Mouse (Mus musculus): ENCODE measurements at regions not wholly inside any gene's neighbourhood (a gene's known extent, or its start where the extent isn't known, plus 50 kb on each side); places are given as distances from the start of the nearest gene placed in this dataset.

DNA sequence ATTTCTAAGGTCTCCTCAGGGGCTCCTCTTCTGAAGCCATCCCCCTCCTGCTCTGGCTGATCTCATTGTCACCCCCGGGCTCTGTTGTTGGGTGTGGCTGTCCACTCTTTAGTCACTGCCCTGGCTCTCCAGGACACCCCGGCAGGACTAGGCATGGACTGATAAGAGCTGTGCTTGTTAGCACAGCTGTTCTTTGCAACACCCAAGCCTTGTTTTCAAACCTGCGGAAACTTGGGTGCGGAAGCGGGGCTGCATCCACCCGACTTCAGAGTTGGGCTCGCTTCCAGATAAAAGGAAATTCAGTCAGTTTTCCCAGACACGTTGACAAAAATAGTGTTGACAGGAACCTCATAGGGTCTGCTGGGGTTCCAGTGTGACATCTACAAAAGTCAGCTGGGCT is 53.6 kb upstream of the Podxl start:
- Histone ChIP-seq H3K4me3 (replicated peaks) (no peak overlapping the region), H3K9ac (replicated peaks) (no peak overlapping the region), H3K36me3 (no peaks in the 10 kb centered on the region), H3K27me3 (no peaks in the 10 kb centered on the region), H3K9me3 (no peaks in the 10 kb centered on the region), H3K4me2 (replicated peaks) (no peak overlapping the region), H3K4me1 (replicated peaks) (no peaks in the 10 kb centered on the region), H3K27ac (no peak overlapping the region)
- no peak for ATAC-seq
- 84% methylated on average over 8 of the region's 8 CpGs for whole genome bisulfite sequencing

GRCm38 (mm10) chr6:31615426-31615970 is 51.7 kb upstream of the Podxl start:
- H3K9me3 ChIP-seq: no peaks in the 10 kb centered on the region
- ATAC-seq: no peak
- WGBS: 76% methylated on average over 4 of the region's 4 CpGs
- H3K27me3 ChIP-seq: no peaks in the 10 kb centered on the region
- no peaks in the 10 kb centered on the region for H3K4me1 ChIP-seq (replicated peaks)
- H3K4me3 ChIP-seq (replicated peaks): no peak overlapping the region
- no peaks in the 10 kb centered on the region for H3K36me3 ChIP-seq
- H3K9ac ChIP-seq (replicated peaks): no peak overlapping the region
- no peak overlapping the region for H3K27ac ChIP-seq
- no peak overlapping the region for H3K4me2 ChIP-seq (replicated peaks)

DNA sequence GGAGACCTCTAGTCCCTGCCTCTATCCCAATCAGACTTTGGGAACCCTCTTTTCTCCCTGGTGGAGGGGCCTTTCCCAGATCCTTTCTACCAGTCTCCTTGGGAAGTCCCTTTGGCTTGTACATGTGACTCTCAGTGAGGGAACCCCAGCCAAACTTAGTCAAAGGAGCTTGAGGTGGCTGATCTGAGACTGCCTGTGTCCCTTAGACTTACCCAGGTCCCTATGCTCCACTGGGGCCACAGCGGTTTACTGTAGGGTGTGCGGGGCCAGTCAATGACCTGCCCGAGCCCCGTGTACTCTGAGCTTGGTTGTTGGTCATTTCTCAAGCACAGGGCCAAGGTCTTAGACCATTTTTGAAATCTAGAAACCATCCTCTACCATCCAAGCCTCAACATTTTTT is 50.8 kb upstream of the Podxl start:
- ATAC-seq: no peak
- Histone ChIP-seq H3K27me3 (no peaks in the 10 kb centered on the region), H3K4me3 (replicated peaks) (no peak overlapping the region), H3K9ac (replicated peaks) (no peak overlapping the region), H3K4me2 (replicated peaks) (no peak overlapping the region), H3K36me3 (no peaks in the 10 kb centered on the region), H3K9me3 (no peaks in the 10 kb centered on the region), H3K4me1 (replicated peaks) (no peaks in the 10 kb centered on the region), H3K27ac (no peak overlapping the region)
- 99% methylated on average over 4 of the region's 4 CpGs for WGBS

DNA sequence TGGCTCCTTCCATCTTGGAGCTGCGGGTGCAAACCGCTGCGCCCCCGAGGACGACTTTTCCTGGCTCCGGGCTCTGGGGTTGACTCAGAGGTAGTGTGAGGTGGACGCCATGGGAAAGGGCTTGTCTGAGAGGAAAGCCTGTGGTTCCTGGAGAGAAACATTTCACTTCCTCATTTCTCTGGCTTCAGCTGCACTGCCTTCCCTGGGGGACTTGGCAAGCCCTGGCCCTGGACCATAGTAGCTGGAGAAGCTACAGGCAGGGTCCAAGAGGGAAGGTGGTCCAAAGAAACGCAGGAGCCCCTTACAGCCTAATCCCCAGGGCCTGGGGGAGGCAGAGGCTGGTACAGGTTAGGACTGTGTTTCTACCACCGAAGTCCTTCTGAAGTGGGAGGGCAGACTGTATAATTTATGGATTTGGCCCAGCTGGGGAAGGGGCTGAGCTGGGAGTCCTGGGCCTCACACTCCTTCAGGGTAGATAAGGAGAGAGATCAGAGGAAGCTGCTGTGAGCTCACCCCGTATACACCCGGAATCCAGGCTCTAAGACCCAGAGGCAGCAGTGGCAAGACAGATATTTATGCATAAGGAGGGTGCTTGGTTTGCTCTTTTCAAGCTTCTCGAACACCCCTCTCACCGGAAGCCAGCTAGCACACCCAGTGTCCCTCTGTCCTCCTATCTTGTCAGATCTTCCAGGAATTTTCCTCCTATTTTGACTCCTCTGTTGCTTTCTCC is 50.0 kb upstream of the Podxl start:
- Histone ChIP-seq H3K4me1 (replicated peaks) (no peaks in the 10 kb centered on the region), H3K27ac (no peak overlapping the region)
- WGBS: 83% methylated on average over 13 of the region's 13 CpGs

More for the DNA sequence above, 50.0 kb upstream of the Podxl start:
- Histone ChIP-seq H3K9ac (replicated peaks) (no peak overlapping the region), H3K4me3 (replicated peaks) (no peak overlapping the region), H3K4me2 (replicated peaks) (no peak overlapping the region), H3K9me3 (no peaks in the 10 kb centered on the region), H3K36me3 (no peaks in the 10 kb centered on the region), H3K27me3 (no peaks in the 10 kb centered on the region)
- ATAC-seq: no peak

Data from midbrain, embryonic 13.5 days (tissue).